Mouse (Mus musculus): ENCODE results near the gene Traf1. TPM values are rescaled to one million over a fixed set of nuclear protein-coding genes. Genes with fewer than 3 reads are reported as not detected.
A peak's percentile ranks its signal among the peaks of the same experiment; 100 is the strongest.

Gene Traf1
- polyA plus RNA-seq, 1 experiment: 1.1 TPM

DNA sequence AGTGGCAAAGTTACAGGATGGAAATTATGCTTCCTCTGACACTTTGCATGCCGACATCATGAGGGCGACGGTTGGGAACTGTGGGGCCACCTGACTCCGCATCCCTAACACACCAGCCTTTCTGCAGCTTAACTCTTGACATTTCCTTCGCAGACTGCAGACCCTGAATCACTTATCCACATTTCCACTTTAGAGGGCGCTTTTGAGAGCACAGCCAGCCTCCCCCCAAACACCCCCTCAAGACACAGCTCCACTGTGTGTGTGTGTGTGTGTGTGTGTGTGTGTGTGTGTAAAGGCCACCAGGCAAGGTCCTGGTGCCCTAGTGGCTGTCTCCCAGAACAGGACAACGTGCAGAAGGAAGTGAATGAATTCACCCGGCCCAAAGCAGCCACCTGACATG is 4.2 kb upstream of the Traf1 start:
- no peak overlapping the region for H3ac ChIP-seq (ENCODE audit: control insufficient read depth, insufficient read length)
- no peaks in the 10 kb centered on the region for H3K79me2 ChIP-seq (ENCODE audit: control insufficient read depth, insufficient read depth)
- H3K4me3 ChIP-seq: no peak overlapping the region
- no peaks in the 10 kb centered on the region for H3K27me3 ChIP-seq (ENCODE audit: control insufficient read depth, insufficient read depth, insufficient read length)
- no peaks in the 10 kb centered on the region for H3K36me3 ChIP-seq (ENCODE audit: control insufficient read depth, insufficient read depth)
- TF ChIP-seq MAX (IDR thresholded peaks at IDR 0.05; ENCODE audit: low read depth) (no peak), POLR2AphosphoS2 (IDR thresholded peaks at IDR 0.05; ENCODE audit: insufficient read length, low read depth) (no peak), E2F4 (IDR thresholded peaks at IDR 0.05; ENCODE audit: insufficient read depth) (no peak), MYOD1 (IDR thresholded peaks at IDR 0.05; ENCODE audit: control insufficient read depth in 1 of 3, insufficient read length in 2 of 3, low read depth in 2 of 3) (no peak), MYOG (IDR thresholded peaks at IDR 0.05; ENCODE audit: control insufficient read depth in 1 of 3, insufficient read depth in 1 of 3, insufficient read length in 2 of 3, low read depth in 2 of 3) (no peak), USF1 (IDR thresholded peaks at IDR 0.05; ENCODE audit: low read depth) (no peak), CEBPB (IDR thresholded peaks at IDR 0.05; ENCODE audit: insufficient read depth, poor library complexity, severe bottlenecking) (no peak), SRF (IDR thresholded peaks at IDR 0.05; ENCODE audit: control insufficient read depth, insufficient read length, low read depth) (no peak), TCF12 (IDR thresholded peaks at IDR 0.05; ENCODE audit: insufficient read depth, poor library complexity, severe bottlenecking) (no peak), REST (IDR thresholded peaks at IDR 0.05; ENCODE audit: insufficient read depth, insufficient read length) (no peak), TCF3 (IDR thresholded peaks at IDR 0.05; ENCODE audit: insufficient read length, low read depth) (no peak), POLR2A (IDR thresholded peaks at IDR 0.05; ENCODE audit: insufficient read length, low read depth) (no peak)
- H3K4me2 ChIP-seq (ENCODE audit: low read depth): no peak overlapping the region

DNA sequence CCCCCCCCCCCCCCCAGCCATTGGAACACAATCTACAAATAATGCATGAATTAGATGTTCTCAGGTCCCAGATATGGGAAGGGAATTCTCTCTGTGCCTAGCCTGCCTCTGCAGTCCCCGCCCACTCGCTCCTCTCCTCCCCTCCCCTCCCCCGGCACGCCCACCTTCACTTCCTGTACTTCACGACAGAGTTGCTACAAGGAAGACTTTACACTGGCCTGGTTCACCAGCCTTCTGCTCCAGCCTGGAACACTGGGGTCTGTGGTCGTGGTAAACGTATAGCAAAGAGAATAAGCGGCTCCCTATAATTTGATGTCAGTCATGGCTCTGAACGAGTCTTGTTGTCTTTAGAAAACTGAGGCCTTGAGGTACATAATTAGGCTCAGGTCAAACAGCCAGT is 3.7 kb upstream of the Traf1 start:
- H3K79me2 ChIP-seq (ENCODE audit: control insufficient read depth, insufficient read depth): no peaks in the 10 kb centered on the region
- no peaks in the 10 kb centered on the region for H3K27me3 ChIP-seq (ENCODE audit: control insufficient read depth, insufficient read depth, insufficient read length)
- no peak overlapping the region for H3K4me3 ChIP-seq
- H3ac ChIP-seq (ENCODE audit: control insufficient read depth, insufficient read length): no peak overlapping the region
- H3K36me3 ChIP-seq (ENCODE audit: control insufficient read depth, insufficient read depth): no peaks in the 10 kb centered on the region
- no peak overlapping the region for H3K4me2 ChIP-seq (ENCODE audit: low read depth)
- TF ChIP-seq MYOD1 (IDR thresholded peaks at IDR 0.05; ENCODE audit: control insufficient read depth in 1 of 3, insufficient read length in 2 of 3, low read depth in 2 of 3) (no peak), MAX (IDR thresholded peaks at IDR 0.05; ENCODE audit: low read depth) (no peak), E2F4 (IDR thresholded peaks at IDR 0.05; ENCODE audit: insufficient read depth) (no peak), POLR2A (IDR thresholded peaks at IDR 0.05; ENCODE audit: insufficient read length, low read depth) (no peak), USF1 (IDR thresholded peaks at IDR 0.05; ENCODE audit: low read depth) (no peak), TCF12 (IDR thresholded peaks at IDR 0.05; ENCODE audit: insufficient read depth, poor library complexity, severe bottlenecking) (no peak), POLR2AphosphoS2 (IDR thresholded peaks at IDR 0.05; ENCODE audit: insufficient read length, low read depth) (no peak)

DNA sequence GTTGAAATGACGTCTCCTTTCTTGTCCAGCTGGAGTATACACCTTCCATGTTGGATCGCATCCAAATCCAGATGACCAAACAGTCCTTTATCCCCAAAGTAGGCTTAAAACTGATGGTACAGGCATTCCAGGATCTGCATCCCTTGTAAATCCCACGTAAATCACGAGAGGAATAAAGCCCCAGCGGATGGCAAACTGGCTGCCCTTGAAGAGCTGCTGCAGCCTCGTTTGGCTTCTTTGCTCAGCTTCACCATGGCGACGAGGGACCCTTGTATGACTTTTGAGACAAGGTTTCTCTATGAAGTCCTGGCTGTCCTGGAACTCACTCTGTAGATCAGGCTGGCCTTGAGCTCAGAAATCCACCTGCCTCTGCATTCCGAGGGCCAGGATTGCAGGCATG is 3.1 kb upstream of the Traf1 start:
- Histone ChIP-seq H3K4me3 (no peak overlapping the region), H3K36me3 (ENCODE audit: control insufficient read depth, insufficient read depth) (no peaks in the 10 kb centered on the region), H3K4me2 (ENCODE audit: low read depth) (no peak overlapping the region), H3K79me2 (ENCODE audit: control insufficient read depth, insufficient read depth) (no peaks in the 10 kb centered on the region), H3K27me3 (ENCODE audit: control insufficient read depth, insufficient read depth, insufficient read length) (no peaks in the 10 kb centered on the region), H3ac (ENCODE audit: control insufficient read depth, insufficient read length) (no peak overlapping the region)
- TF ChIP-seq E2F4 (IDR thresholded peaks at IDR 0.05; ENCODE audit: insufficient read depth): no peak
- TF ChIP-seq MAX (IDR thresholded peaks at IDR 0.05; ENCODE audit: low read depth): no peak
- TF ChIP-seq REST (IDR thresholded peaks at IDR 0.05; ENCODE audit: insufficient read depth, insufficient read length): no peak
- TF ChIP-seq SRF (IDR thresholded peaks at IDR 0.05; ENCODE audit: control insufficient read depth, insufficient read length, low read depth): no peak
- no peak for TF ChIP-seq POLR2A (IDR thresholded peaks at IDR 0.05; ENCODE audit: insufficient read length, low read depth)
- TF ChIP-seq MYOD1 (IDR thresholded peaks at IDR 0.05; ENCODE audit: control insufficient read depth in 1 of 3, insufficient read length in 2 of 3, low read depth in 2 of 3): no peak
- no peak for TF ChIP-seq USF1 (IDR thresholded peaks at IDR 0.05; ENCODE audit: low read depth)
- TF ChIP-seq MYOG (IDR thresholded peaks at IDR 0.05; ENCODE audit: control insufficient read depth in 1 of 3, insufficient read depth in 1 of 3, insufficient read length in 2 of 3, low read depth in 2 of 3): no peak
- no peak for TF ChIP-seq POLR2AphosphoS2 (IDR thresholded peaks at IDR 0.05; ENCODE audit: insufficient read length, low read depth)

DNA sequence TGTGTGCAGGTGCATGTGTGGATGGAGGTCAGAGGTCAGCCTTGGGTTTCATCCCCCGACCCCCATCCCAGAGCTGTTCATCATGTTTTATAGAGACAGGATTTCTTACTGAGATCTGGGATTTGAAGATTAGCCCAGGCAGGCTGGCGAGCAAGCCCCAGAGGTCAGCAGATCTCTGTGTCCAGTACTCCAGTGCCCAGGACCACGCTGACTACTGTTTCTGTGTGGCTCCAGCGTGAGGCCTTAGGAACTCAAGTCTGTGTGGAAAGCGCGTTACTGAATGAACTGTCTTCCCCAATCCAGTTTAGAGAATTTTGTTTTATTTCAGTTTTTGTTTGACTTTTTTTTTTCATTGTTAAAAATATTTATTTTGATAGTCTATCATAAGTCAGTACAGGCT is 2.7 kb upstream of the Traf1 start:
- Histone ChIP-seq H3ac (ENCODE audit: control insufficient read depth, insufficient read length) (no peak overlapping the region), H3K79me2 (ENCODE audit: control insufficient read depth, insufficient read depth) (no peaks in the 10 kb centered on the region), H3K27me3 (ENCODE audit: control insufficient read depth, insufficient read depth, insufficient read length) (no peaks in the 10 kb centered on the region)

More for the DNA sequence above, 2.7 kb upstream of the Traf1 start:
- Histone ChIP-seq H3K36me3 (ENCODE audit: control insufficient read depth, insufficient read depth) (no peaks in the 10 kb centered on the region), H3K4me2 (ENCODE audit: low read depth) (peak overlapping the region; percentile 49), H3K4me3 (no peak overlapping the region)
- TF ChIP-seq POLR2A (IDR thresholded peaks at IDR 0.05; ENCODE audit: insufficient read length, low read depth) (no peak), SRF (IDR thresholded peaks at IDR 0.05; ENCODE audit: control insufficient read depth, insufficient read length, low read depth) (no peak), POLR2AphosphoS2 (IDR thresholded peaks at IDR 0.05; ENCODE audit: insufficient read length, low read depth) (no peak), CEBPB (IDR thresholded peaks at IDR 0.05; ENCODE audit: insufficient read depth, poor library complexity, severe bottlenecking) (no peak), MYOG (IDR thresholded peaks at IDR 0.05; ENCODE audit: control insufficient read depth in 1 of 3, insufficient read depth in 1 of 3, insufficient read length in 2 of 3, low read depth in 2 of 3) (no peak), MAX (IDR thresholded peaks at IDR 0.05; ENCODE audit: low read depth) (no peak), TCF3 (IDR thresholded peaks at IDR 0.05; ENCODE audit: insufficient read length, low read depth) (no peak), USF1 (IDR thresholded peaks at IDR 0.05; ENCODE audit: low read depth) (no peak), REST (IDR thresholded peaks at IDR 0.05; ENCODE audit: insufficient read depth, insufficient read length) (no peak), MYOD1 (IDR thresholded peaks at IDR 0.05; ENCODE audit: control insufficient read depth in 1 of 3, insufficient read length in 2 of 3, low read depth in 2 of 3) (no peak), TCF12 (IDR thresholded peaks at IDR 0.05; ENCODE audit: insufficient read depth, poor library complexity, severe bottlenecking) (no peak), E2F4 (IDR thresholded peaks at IDR 0.05; ENCODE audit: insufficient read depth) (no peak)

Measured in myocyte (in vitro differentiated cells).